Mouse (Mus musculus) cerebellum, adult 18-20 months (tissue): ENCODE data around the gene Rangrf.
"Not testable (repeated sequence)": the region's sequence is repeated elsewhere in the genome, so short reads cannot be mapped to it uniquely, and the experiment has no call there.

Experiments
- DNase-seq, 2 experiments: peaks; one replicate each; pipeline ENCODE4 v3.0.0; 2021

Gene Rangrf

DNA sequence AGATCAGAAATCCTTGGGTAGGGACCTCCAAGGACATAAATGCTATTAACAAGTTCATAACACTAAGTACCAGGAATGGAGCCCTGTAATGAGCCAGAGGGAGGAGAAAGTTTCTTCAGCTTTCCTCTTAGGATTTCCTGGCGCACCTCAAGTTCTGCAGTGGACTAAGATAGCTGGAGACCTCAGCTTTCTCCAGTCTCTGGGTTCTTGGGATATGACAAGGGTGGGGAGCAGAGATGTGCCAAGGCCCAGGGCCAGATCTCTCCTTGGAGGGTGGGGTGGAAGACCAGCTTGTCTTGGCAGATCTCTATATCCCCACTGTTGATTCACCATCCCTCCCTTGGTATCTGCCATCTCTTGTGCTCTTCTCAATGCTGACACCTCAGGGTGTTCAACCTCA, 616 bp upstream of the Rangrf start:
- DNase-seq, result no peak

DNA sequence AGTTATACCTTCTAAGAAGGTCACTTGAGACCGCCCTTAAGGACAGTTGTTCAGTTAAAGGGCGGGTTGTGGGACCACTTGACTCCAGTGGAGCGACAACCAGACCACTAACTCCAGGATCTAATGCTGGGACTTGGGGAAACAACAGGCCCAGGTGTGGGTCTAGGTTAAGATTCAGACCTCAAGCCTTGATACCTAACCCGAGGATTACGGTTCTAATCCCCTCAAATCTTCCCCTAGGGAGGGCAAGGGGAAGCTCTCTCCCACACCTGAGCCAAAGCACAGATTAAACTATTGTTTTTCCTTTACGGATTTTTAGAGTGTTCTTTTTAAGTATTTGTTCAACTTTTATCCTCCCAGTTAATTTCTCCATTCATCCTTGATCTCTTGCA, 930 bp downstream of the Rangrf start:
- no peak for DNase-seq

DNA sequence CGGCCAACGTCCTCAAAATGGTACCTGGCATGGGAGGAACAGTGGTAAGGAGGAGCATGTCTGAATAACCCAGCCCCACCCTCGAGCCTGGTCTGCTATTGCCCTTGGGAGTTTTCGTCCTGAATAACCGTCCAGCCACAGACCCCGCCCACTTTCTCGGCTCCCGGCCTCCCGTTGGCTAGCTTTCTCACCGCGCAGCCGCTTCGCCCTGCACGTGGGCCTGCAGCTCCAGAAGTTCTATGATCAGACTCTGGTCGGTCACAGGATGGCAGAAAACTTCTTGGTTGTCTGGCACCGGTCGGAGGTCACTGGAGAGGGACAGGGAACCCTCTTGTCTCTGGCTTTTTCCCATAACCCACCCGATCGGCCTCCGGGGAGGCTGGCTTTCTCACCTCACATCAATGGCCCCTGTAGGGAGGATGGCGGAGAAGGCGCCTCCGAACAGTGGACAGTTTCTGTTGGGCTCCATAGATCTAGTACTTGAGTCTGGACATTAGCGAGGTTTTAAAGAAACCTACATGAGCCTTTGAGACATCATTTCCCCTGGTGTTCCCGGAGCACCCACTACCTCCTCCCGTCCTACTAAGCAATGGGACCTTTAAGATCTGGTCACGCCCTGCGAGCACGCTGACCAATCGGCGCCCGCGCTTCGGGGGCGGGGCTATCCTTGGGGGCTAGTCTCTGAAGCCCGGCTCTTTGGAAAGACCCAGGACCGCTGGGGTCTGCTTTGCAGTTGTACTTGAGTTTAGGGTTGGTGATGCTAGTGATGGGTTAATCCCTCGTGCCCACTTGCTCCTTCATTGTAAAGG, 1.5 kb downstream of the Rangrf start:
- peak; percentile 88 to 89 for DNase-seq

DNA sequence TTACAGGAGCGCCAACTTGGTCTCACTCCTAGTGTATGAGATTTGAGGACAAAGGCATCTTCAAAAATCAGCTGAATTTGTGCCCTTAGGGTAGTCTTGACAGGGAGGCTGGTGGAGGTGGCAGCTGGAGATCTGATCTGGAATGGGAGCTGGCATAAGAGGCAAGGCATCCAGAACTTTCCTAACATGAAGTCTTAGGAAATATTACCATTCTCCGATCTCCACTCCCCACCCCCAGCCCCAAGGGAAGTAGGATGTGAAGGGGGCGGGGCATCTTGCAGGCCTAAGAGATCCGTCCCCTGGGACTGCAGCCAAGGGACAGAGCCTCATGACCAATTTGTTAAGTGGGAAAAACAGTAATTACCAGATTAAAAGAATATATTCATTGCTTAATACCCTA, 4.8 kb downstream of the Rangrf start:
- no peak for DNase-seq

DNA sequence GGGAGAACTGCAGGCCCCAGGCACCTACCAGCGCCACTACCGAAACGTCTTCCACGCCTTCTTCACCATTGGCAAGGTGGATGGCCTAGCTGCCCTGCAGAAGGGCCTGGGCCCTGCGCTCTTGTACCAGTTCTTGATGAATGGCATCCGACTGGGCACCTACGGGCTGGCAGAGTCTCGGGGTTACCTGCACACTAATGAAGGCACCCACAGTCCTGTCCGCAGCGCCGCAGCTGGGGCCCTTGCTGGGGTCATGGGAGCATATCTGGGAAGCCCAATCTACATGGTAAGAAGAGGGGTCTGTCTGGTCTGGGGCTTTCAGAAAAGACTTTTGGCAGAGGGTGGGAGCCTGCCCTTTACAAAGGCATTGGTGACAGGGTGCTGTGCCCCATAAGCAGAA, 6.2 kb downstream of the Rangrf start:
- DNase-seq, result no peak

DNA sequence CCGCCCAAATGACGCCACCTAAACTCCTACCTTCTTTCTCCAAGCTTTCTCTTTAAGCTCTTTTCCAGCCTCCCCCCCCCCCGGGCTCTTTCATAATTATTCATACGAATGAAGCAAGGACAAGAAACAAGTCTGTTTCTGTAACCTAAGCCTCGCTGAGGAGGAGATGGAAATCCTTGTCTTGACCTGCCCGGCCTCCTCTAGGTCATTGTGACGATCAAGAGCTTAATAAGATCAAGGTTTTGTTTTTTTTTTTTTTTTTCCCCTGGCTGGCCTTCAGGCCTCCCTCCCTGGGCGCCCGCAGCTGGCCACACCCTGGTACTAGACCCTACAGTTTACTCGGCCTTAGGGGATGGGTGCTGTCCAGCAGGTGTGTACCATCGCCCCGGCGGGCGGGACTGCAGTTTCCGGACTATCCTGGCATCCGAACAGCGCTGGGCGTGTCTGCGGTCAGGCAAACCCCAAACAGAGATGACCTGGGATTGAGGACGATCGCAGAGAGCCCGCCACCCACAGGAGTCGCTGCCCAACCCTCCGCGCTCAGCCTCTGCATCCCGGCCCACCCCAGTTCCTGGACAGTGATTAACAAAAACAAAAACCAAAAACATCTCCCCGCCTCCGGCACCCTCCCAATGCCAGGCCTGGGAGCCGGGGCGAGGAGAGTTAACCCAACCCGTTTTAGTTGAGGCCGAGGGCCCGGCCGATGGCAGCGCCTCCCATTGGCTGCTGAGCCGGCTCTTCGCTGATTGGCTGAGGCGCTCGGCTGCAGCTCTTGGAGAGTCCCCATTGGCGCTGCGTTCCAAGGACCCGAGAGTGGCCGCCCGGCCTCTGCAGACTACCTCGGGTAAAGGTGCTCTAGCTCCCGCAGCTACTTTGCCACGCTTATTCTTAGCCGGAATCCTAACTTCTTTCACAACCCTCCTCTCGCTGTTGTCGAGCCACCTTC, 7.4 kb downstream of the Rangrf start, which contains the start of gene Slc25a35:
Gene Slc25a35, plus strand, starts transcription at position 795 of the 946 bp plus-strand sequence.
- DNase-seq, result peak; percentile 93 to 96

DNA sequence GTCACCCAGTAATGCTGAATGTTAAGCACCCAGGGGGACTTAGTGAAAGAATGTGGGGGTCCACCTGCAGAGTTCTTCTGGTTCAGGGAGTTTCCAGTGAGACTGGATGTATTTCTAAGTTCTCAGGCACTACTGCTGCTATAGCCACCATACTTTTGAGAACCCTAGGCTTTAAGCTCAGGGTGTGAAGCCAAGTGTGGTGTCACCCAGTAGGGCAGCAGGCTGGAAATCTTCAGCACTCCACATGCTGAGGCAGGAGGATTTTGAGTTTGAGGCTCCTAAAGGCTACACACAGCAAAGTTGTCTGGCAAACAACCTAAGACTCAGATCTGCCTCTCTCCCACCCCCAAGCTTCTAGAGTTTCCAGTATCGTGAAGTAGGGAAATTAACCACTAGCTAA, 8.4 kb downstream of the Rangrf start:
- DNase-seq, result no peak

DNA sequence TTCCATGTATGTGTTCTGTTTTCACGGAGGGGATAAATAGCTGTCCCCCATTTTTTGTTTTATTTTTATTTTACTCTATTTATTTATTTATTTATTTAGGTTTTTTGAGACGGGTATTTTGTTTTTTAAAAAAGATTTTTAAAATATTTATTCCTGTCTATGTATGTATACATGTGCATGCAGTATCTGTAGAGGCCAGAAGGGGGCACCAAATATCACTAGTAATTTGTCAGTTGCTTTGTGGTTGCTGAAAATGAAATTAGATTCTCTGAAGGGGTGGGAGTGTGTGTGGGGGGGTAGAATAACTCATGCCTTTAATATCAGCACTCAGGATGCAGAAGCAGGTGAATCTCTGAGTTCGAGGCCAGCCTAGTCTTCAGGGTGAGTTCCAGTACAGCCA, 9.1 kb downstream of the Rangrf start:
- DNase-seq, result peak; percentile 76 to 77

DNA sequence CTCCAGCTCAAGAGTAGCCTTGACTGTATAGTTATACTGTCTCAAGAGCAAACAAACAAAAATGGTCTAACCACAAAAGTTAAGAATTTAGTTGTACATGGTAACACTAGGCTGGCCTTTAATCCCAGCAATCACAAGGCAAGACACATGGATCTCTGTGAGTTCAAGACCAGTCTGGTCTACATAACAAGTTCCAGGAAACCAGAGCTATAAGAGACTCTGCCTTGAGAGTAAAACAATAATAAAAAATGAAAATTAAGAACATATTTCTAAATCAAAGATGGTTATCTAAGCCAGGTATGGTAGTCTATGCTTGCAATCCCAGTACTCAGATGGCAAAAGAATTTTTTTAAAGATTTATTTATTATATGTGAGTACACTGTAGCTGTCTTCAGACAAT, 9.9 kb downstream of the Rangrf start:
- DNase-seq, result no peak

DNA sequence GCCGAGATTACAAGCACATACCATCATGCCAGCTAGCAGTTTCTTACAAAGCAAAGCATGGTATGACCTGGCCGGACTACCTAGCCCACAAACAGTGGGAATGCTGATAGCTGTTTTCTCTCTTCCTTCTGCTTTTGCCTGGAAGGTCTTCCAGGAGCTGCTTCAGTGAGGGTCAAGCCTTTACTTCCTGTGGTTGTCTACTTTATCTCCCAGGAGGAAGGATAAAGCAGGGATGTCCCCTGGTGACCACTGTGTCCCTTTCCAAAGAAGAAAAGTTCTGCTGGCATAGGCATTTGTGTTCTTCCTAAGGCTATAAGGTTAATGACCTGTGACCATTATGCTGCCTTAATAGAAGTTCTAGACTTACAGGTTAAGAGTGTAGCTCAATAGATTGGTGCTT, 11.6 kb downstream of the Rangrf start:
- no peak for DNase-seq

DNA sequence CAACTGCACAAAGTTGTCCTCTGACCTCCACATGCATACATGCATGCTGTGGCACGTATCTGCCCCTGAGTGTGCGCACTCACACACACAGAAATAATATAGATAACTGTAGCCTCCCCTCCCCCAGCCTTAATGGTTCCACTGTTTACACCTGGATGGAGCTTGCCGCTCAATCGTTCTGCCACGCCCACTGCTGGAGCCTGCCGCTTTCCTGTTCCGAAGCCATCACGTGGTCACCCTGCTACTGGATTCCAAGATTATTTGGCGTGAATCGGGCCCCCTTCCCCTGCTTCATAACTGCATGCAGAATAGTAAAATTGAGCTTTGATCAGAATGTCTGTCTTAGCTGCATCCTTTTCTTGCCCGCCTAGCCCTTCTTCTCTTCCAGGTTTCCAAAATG, 12.8 kb downstream of the Rangrf start:
- DNase-seq, result not testable (repeated sequence)

DNA sequence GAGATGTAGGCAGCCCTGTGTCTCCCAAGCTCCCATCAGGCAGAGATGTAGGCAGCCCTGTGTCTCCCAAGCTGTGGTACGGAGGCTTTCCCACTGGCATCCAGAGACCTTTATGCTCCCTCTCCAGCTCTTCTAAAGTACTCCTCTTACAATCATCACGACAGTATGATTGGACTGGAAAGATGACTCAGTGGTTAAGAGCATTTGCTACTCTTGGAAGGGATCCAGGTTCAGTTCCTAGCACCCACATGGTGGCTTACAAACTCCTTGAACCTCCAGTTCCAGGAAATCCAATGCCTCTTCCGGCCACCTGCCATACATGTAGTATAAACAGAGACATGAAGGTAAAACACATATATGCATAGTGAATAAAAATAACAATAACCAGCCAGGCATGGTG, 13.4 kb downstream of the Rangrf start:
- no peak for DNase-seq

DNA sequence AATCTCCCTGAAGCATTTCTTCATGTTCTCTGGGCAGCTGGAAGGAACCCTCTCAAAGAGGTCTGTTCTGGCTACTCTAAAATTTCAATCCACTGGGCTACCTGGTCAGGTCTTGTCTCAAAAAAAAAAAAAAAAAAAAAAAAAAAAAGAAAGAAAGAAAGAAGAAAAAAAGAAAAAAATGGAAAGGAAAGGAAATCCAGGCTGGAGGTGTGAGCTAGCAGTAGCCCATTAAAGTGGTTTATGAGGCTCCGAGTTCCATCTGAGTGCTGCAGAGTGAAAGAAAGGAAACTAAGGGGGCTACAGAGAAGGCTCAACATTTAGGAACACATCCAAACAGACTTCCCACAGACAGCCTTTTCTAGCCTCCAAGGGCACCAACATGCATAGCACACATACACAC, 17.0 kb downstream of the Rangrf start:
- DNase-seq, result no peak

DNA sequence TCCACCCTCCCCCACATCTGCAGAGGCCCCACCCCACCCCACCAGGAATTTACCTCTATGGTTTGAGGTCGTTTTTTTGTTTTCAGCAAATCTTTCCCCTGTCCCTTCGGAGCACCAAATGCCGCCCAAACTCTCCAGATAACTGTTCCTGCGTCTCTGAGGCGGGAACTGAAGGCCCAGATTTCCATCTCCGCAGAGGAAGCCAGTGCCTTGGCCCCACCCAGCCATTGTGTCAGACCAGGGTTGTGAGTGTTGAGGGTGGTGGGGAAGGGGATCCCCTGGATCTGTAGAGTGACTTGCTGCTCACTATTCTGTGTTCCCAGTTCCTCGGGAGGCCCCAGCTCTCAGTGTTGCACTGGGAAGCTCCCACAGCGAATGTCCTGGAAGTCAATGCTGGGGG, 17.7 kb downstream of the Rangrf start, which contains the start of gene Arhgef15:
Gene Arhgef15, minus strand, starts transcription at position 173 of the 400 bp plus-strand sequence.
- no peak for DNase-seq

DNA sequence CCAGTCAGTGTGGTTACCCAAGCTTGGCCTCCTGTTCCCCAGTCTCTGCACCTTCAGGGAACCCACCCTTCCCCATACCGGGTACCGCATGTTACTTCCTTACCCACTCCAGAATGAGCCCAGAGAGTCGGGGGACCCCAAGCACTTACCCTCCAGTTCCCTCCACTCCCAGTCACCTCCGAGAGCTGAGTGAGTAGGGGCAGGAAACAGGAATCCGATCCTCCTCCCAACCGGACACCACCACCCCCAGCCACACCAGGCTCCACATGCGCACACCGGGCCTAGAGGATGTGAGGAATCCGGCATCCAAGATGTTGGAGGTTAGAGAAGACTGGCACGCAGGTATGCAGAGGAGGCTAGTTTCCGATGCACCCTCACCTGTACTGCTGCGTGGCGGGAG, 18.3 kb downstream of the Rangrf start:
- DNase-seq, result no peak

DNA sequence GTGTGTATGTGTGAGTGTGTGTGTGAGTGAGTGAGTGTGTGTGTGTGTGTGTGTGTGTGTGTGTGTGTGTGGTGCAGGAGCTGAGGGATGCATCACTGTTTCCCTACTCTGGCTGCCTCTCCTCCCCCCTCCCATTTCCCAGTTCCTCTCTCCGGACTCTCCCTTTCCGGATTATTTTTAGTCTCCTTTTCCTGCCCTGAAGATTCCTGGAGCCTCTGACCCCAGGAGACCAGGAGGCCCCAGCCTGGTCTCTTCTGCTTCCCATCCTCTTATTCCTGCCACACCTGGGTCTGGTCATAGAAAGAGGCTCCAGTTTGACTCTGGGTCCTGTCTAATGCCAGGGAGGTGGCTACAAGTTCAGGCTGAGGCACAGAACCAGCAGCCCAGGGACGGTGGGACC, 18.9 kb downstream of the Rangrf start:
- no peak for DNase-seq

DNA sequence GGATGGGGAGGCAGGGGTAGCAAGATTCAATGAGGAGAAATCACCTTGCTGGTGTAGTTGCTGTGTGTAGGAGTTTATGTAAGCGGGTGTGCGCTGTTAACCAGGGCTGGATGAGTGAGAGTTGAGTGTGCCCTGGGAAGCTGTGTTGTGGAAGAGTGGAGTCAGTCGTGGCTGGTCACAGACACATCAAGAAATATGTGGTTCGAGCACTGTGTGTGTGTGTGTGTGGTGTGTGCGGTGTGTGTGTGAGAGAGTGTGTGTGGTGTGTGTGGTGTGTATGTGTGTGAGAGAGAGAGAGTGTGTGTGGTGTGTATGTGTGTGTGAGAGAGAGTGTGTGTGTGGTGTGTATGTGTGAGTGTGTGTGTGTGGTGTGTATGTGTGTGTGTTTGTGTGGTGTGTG, 19.5 kb downstream of the Rangrf start:
- no peak for DNase-seq

DNA sequence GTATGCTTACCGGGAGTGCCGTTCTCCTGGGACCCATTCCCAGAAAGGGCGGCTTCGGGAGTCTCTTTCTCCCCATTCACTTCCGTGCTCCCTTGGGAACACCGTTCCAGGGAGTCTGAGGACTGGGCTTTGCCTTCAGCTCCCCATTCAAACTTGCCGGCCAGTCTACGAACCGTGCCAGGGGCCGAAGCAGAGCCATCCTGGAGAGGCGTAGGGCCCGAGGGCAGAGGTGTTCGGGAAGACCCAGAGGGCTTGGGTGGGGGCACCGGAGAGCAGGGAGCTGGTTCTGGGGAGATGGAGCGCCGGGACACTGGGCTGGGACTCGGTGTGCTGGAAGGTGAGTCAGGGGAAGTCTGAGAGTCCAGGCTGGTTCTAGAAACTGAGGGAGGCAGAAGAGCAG, 20.6 kb downstream of the Rangrf start:
- DNase-seq, result no peak

DNA sequence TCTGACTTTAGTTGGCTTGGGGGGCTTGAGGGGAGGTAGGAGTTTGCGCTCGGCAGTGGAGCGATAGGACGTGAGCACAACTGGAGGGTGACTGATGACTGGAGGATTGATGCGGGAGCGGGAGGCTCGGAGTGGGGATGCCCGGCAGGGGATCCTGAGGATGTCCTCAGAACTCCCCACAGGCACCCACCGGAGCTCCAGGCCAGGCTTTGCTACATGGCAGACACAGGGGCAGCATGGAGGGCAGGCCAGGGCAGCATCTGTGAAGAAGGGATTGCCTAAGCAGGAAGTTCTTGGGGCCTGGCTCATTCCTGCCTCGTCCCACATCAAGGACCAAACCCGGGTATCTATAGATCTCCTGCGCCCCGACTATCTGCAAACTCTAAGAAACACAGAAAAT, 21.1 kb downstream of the Rangrf start:
- no peak for DNase-seq

DNA sequence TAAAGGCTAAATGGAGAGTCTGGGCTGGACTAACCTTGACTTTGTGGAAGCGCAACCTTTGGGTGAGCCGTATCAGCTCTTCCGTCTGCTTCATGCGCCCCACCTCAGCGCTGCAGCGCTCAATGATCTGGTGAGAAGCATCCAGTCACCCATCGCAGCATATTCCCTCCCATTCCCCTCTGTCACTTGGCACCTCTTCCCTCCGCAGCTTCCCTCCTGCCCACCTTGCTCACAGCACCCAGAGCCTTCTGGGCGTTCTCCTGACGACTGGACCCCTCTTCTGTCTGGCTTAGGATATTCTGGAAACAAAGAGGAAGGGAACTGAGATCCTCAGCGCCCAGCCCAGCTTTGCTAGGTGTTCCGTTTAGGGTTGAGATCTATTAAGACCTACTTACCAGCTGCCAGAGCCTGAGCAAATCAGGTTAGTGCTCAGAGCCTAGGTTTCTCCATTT, 27.4 kb downstream of the Rangrf start:
- peak; percentile 54 to 67 for DNase-seq

DNA sequence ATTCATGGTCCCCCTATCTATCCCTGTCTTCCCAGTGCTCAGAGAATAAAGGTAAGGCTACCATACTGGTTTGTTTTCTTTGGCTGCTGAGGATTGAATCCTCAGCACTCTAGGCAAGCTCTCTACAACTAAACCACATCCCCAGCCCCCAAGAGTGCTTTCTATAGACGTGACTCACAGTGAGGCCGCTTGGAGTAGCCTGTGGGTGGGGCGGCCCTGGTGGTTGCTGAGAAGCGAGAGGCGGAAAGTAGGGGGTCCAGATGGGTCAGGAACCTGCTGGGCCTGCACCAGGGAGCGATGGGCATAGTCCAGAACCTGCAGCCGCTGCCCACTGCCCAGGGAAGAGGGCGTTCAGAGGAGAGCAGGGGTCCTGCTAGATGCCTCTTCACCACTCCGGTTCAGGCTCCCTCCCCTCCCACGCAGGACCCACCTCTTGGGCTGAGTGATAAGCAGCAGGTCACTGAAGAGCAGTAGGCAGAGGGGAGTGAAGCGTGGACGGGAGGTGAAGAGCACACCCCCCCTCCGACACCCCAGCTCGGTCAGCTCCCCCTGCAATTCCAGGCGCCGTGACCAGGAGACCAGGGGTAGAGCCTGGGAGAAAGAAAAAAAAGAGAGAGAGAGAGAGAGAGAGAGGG, 28.1 kb downstream of the Rangrf start:
- peak in 1 of 2 experiments; percentile 43 for DNase-seq

DNA sequence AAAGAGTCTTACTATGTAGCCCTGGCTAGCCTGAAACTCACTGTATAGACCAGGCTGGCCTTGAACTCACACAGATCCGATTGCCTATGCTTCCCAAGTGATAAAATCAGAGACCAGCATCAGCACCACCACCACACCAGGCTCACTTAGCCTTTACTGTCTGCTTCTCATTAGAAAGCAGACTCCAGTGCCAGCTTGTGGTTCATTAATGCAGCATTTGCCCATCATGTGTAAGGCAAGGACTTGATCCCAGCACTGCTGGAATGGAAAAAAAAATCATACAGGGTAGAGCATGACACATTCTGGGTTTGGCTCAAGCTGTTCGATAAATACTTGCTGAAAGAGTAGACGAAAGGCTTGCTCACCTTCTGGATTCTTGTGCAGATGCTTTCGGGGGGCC, 29.0 kb downstream of the Rangrf start:
- no peak for DNase-seq

DNA sequence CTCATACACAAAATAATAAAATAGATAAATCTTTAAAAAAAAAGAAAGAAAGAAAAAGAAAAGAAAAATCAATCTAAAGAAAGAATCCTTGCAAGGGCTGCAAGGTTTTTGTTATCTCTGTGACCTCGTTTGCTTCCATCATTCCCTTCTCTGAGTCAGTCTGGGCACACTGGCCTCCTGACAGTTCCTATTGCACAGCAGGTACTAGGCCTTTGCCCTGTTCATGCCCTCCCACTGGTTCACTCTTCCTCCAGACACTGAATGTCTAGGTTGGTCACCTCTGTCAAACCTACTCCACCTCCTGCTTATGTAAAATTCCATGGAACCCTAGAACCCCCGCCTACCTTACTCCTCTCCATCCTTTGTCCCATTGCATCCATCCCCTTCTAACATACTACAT, 29.7 kb downstream of the Rangrf start:
- no peak for DNase-seq
